Mouse (Mus musculus) MEL (cell line): ENCODE data around the gene Dnm1l. TPM values are rescaled to one million over a fixed set of nuclear protein-coding genes. Genes with fewer than 3 reads are reported as not detected.
"Not testable (repeated sequence)": the region's sequence is repeated elsewhere in the genome, so short reads cannot be mapped to it uniquely, and the experiment has no call there.

Experiments used
- DNase-seq: peaks from one replicate; pipeline ENCODE4 v3.0.0; 2011; ENCODE audit warnings: low read depth, low spot score
- H3K27ac ChIP-seq: 2 replicates; pipeline ENCODE4 v1.5.1; 2012; ENCODE audit warnings: low read depth, mild to moderate bottlenecking, control low read depth, low read length, moderate library complexity; ENCODE audit not compliant: control insufficient read depth
- H3K27me3 ChIP-seq, 2 experiments: fragments of 150-350 bp in 1 of 2; sonication (generic) in 1 of 2; 2 replicates each; pipeline ENCODE4 v1.6.1; 2012; ENCODE audit warnings: low read length in 2 of 2, mild to moderate bottlenecking in 2 of 2, improper control_type of control experiment in 1 of 2, moderate library complexity in 1 of 2; ENCODE audit not compliant: insufficient read depth in 2 of 2, control insufficient read depth in 1 of 2
- H3K36me3 ChIP-seq, 2 experiments: 2 replicates each; pipeline ENCODE4 v1.6.1; 2012 to 2014; ENCODE audit warnings: low read length in 2 of 2, improper control_type of control experiment in 1 of 2, inconsistent platforms in 1 of 2, mild to moderate bottlenecking in 1 of 2; ENCODE audit not compliant: insufficient read depth in 2 of 2, control insufficient read depth in 1 of 2
- H3K4me1 ChIP-seq, 2 experiments: fragments of 150-350 bp in 1 of 2; sonication (generic) in 1 of 2; 2 replicates each; pipeline ENCODE4 v1.6.1; 2012; ENCODE audit warnings: low read length in 2 of 2, improper control_type of control experiment in 1 of 2, mild to moderate bottlenecking in 1 of 2; ENCODE audit not compliant: insufficient read depth in 2 of 2, control insufficient read depth in 1 of 2
- H3K4me3 ChIP-seq, 2 experiments: fragments of 150-350 bp in 1 of 2; sonication (generic) in 1 of 2; 2 replicates each; pipeline ENCODE4 v1.5.1; 2012; ENCODE audit warnings: low read depth in 2 of 2, low read length in 2 of 2, mild to moderate bottlenecking in 2 of 2, moderate library complexity in 2 of 2, control low read depth in 1 of 2, improper control_type of control experiment in 1 of 2; ENCODE audit not compliant: control insufficient read depth in 1 of 2, insufficient read depth in 1 of 2
- H3K79me2 ChIP-seq: 2 replicates; pipeline ENCODE4 v1.6.1; 2012; ENCODE audit warnings: mild to moderate bottlenecking, low read length, moderate library complexity; ENCODE audit not compliant: control insufficient read depth, poor library complexity, insufficient read depth
- H3K9ac ChIP-seq: 2 replicates; pipeline ENCODE4 v1.6.1; 2012; ENCODE audit warnings: low read depth, mild to moderate bottlenecking, control low read depth, low read length, moderate library complexity; ENCODE audit not compliant: control insufficient read depth, poor library complexity, severe bottlenecking
- H3K9me3 ChIP-seq: fragments of 150-350 bp; sonication (generic); replicated peaks from 2 replicates; pipeline ENCODE4 v1.6.1; 2012; ENCODE audit warnings: mild to moderate bottlenecking, low read length, improper control_type of control experiment, moderate library complexity; ENCODE audit not compliant: insufficient read depth
- BHLHE40 ChIP-seq: IDR thresholded peaks from 2 replicates; pipeline ENCODE4 v1.6.1; 2012; ENCODE audit warnings: low read depth, mild to moderate bottlenecking, inconsistent platforms, low read length, improper control_type of control experiment, borderline replicate concordance
- CHD1 ChIP-seq: IDR thresholded peaks from 2 replicates; pipeline ENCODE4 v1.6.1; 2012; ENCODE audit warnings: low read depth, mild to moderate bottlenecking, inconsistent platforms, low read length, improper control_type of control experiment
- CTCF ChIP-seq, 3 experiments: IDR thresholded peaks in 2 of 3; conservative IDR thresholded peaks in 1 of 3; 2 replicates each; pipeline ENCODE4 v1.5.1; 2011 to 2012; ENCODE audit warnings: low read length in 3 of 3, low read depth in 2 of 3, mild to moderate bottlenecking in 2 of 3, improper control_type of control experiment in 1 of 3, inconsistent platforms in 1 of 3, mixed read lengths in 1 of 3, moderate library complexity in 1 of 3; ENCODE audit not compliant: control insufficient read depth in 1 of 3, insufficient read depth in 1 of 3, poor library complexity in 1 of 3, severe bottlenecking in 1 of 3
- ELF1 ChIP-seq: IDR thresholded peaks from 2 replicates; pipeline ENCODE4 v1.6.1; 2014; ENCODE audit warnings: low read depth, mild to moderate bottlenecking, inconsistent platforms, low read length, improper control_type of control experiment, moderate library complexity
- EP300 ChIP-seq, 2 experiments: IDR thresholded peaks; 2 replicates each; pipeline ENCODE4 v1.6.1; 2011; ENCODE audit warnings: improper control_type of control experiment in 2 of 2, low read length in 2 of 2, low read depth in 1 of 2, mild to moderate bottlenecking in 1 of 2
- HCFC1 ChIP-seq: IDR thresholded peaks from 2 replicates; pipeline ENCODE4 v1.6.1; 2012; ENCODE audit warnings: low read depth, mild to moderate bottlenecking, inconsistent platforms, low read length, improper control_type of control experiment, moderate library complexity
- JUND ChIP-seq: IDR thresholded peaks from 2 replicates; pipeline ENCODE4 v1.6.1; 2011; ENCODE audit warnings: low read depth, mild to moderate bottlenecking, improper control_type of control experiment, low read length
- KAT2A ChIP-seq: conservative IDR thresholded peaks from 2 replicates; pipeline ENCODE4 v1.6.1; 2012; ENCODE audit warnings: low read depth, low read length, improper control_type of control experiment, inconsistent platforms
- MAZ ChIP-seq: IDR thresholded peaks from 2 replicates; pipeline ENCODE4 v1.6.1; 2012; ENCODE audit warnings: low read depth, mild to moderate bottlenecking, inconsistent platforms, low read length, improper control_type of control experiment
- MEF2A ChIP-seq: IDR thresholded peaks from 2 replicates; pipeline ENCODE4 v1.6.1; 2014; ENCODE audit warnings: low read depth, mild to moderate bottlenecking, inconsistent platforms, low read length, improper control_type of control experiment; ENCODE audit not compliant: poor library complexity, insufficient replicate concordance, severe bottlenecking; ENCODE audit errors: extremely low read depth
- MXI1 ChIP-seq: IDR thresholded peaks from 2 replicates; pipeline ENCODE4 v1.6.1; 2011; ENCODE audit warnings: mild to moderate bottlenecking, low read depth, low read length, improper control_type of control experiment
- MYB ChIP-seq: IDR thresholded peaks from 2 replicates; pipeline ENCODE4 v1.6.1; 2011; ENCODE audit warnings: mild to moderate bottlenecking, low read depth, low read length, improper control_type of control experiment
- NELFE ChIP-seq: IDR thresholded peaks from 2 replicates; pipeline ENCODE4 v1.6.1; 2011; ENCODE audit warnings: low read depth, low read length, improper control_type of control experiment
- POLR2A ChIP-seq, 2 experiments: IDR thresholded peaks; 2 replicates each; pipeline ENCODE4 v1.6.1; 2011 to 2012; ENCODE audit warnings: low read length in 2 of 2, mild to moderate bottlenecking in 2 of 2, control low read depth in 1 of 2, improper control_type of control experiment in 1 of 2, low read depth in 1 of 2, moderate library complexity in 1 of 2; ENCODE audit not compliant: control insufficient read depth in 1 of 2, insufficient read depth in 1 of 2, poor library complexity in 1 of 2
- POLR2AphosphoS2 ChIP-seq: IDR thresholded peaks from 2 replicates; pipeline ENCODE4 v1.6.1; 2011; ENCODE audit warnings: low read length, improper control_type of control experiment
- POLR2AphosphoS5 ChIP-seq: IDR thresholded peaks from 2 replicates; pipeline ENCODE4 v1.6.1; 2012; ENCODE audit warnings: low read depth, borderline replicate concordance, mild to moderate bottlenecking, inconsistent platforms, low read length, moderate library complexity, mixed read lengths
- SIN3A ChIP-seq: IDR thresholded peaks from 2 replicates; pipeline ENCODE4 v1.6.1; 2012; ENCODE audit warnings: low read length, improper control_type of control experiment, inconsistent platforms
- SMC3 ChIP-seq: IDR thresholded peaks from 2 replicates; pipeline ENCODE4 v1.6.1; 2011; ENCODE audit warnings: low read depth, low read length, improper control_type of control experiment
- TAL1 ChIP-seq: IDR thresholded peaks from 2 replicates; pipeline ENCODE4 v1.6.1; 2012; ENCODE audit warnings: mild to moderate bottlenecking, inconsistent platforms, low read length, moderate library complexity, mixed read lengths
- TBP ChIP-seq: IDR thresholded peaks from 2 replicates; pipeline ENCODE4 v1.8.0; 2011; ENCODE audit warnings: low read depth, low read length, improper control_type of control experiment
- TCF12 ChIP-seq: IDR thresholded peaks from 2 replicates; pipeline ENCODE4 v1.6.1; 2014; ENCODE audit warnings: low read depth, mild to moderate bottlenecking, inconsistent platforms, low read length, improper control_type of control experiment, moderate library complexity
- UBTF ChIP-seq: IDR thresholded peaks from 2 replicates; pipeline ENCODE4 v1.6.1; 2012; ENCODE audit warnings: low read depth, mild to moderate bottlenecking, inconsistent platforms, low read length, improper control_type of control experiment, moderate library complexity, borderline replicate concordance; ENCODE audit not compliant: insufficient read depth
- USF1 ChIP-seq: IDR thresholded peaks from 2 replicates; pipeline ENCODE4 v1.6.1; 2014; ENCODE audit warnings: low read depth, mild to moderate bottlenecking, inconsistent platforms, low read length, improper control_type of control experiment, moderate library complexity
- ZKSCAN1 ChIP-seq: IDR thresholded peaks from 2 replicates; pipeline ENCODE4 v1.6.1; 2012; ENCODE audit warnings: low read depth, mild to moderate bottlenecking, inconsistent platforms, low read length, improper control_type of control experiment, moderate library complexity
- ZMIZ1 ChIP-seq: IDR thresholded peaks from 2 replicates; pipeline ENCODE4 v1.6.1; 2012; ENCODE audit warnings: low read depth, mild to moderate bottlenecking, inconsistent platforms, low read length, improper control_type of control experiment, moderate library complexity
- ZNF384 ChIP-seq: IDR thresholded peaks from 2 replicates; pipeline ENCODE4 v1.6.1; 2012; ENCODE audit warnings: low read depth, mild to moderate bottlenecking, inconsistent platforms, low read length, improper control_type of control experiment
- polyA plus RNA-seq, 2 experiments: library from polyadenylated mRNA; stranded (reverse) in 1 of 2; unstranded in 1 of 2; fragments of >175 nt in 1 of 2; fragments of >200 nt in 1 of 2; gene quantifications; 2 replicates each; pipeline versions ENCODE4 v1.2.1 to v1.2.4; 2012; ENCODE audit warnings: low replicate concordance in 2 of 2, low read depth in 1 of 2; ENCODE audit not compliant: insufficient read length in 2 of 2, insufficient read depth in 1 of 2, missing spikeins in 1 of 2
- total RNA-seq: library from RNA; depleted of rRNA; stranded (reverse); fragments of 300-350 nt; gene quantifications from 2 replicates; pipeline ENCODE4 v1.2.3, GENCODE M21; 2012; rRNA removed

Gene Dnm1l
- 53.3 and 55.2 TPM in 2 replicates for total RNA-seq
- polyA plus RNA-seq, result 10 to 100 TPM; 62.3 to 83.2 TPM

- peak within 1 kb of the TSS; percentile 91 for H3K9ac ChIP-seq
- H3K4me3 ChIP-seq, result peak within 1 kb of the TSS; percentile 83 to 90
- no peaks in the 10 kb centered on the region for H3K9me3 ChIP-seq
- peak within 1 kb of the TSS; percentile 62 for H3K27ac ChIP-seq
- H3K36me3 ChIP-seq, result peaks cover 0 to 14% of the 10 kb centered on the region in 2 experiments; a peak in 3 of 4 replicates
- TF ChIP-seq TAL1 (no peak), MXI1 (peak; percentile 56), JUND (no peak), TCF12 (peak; percentile 19; the same call in 1 of the 2 replicates), USF1 (peak; percentile 61; the same call in 1 of the 2 replicates), MAZ (no peak; the same call in 1 of the 2 replicates), MYB (no peak), NELFE (peak; percentile 89), ZKSCAN1 (no peak), HCFC1 (peak; percentile 99), MEF2A (no peak), CTCF (IDR thresholded peaks at IDR 0.05 in 2 of 3, conservative IDR thresholded peaks at IDR 0.05 in 1 of 3; ENCODE audit: control insufficient read depth in 1 of 3, insufficient read depth in 1 of 3, low read depth in 2 of 3, low read length in 3 of 3, poor library complexity in 1 of 3, severe bottlenecking in 1 of 3) (0 out of 6 replicates have a peak, but pooled peaks of 1 of the 3 experiments have one; percentile 2), ZNF384 (no peak), POLR2AphosphoS2 (peak; percentile 66; the same call in 1 of the 2 replicates), POLR2AphosphoS5 (no peak), BHLHE40 (no peak), TBP (peak; percentile 75), SIN3A (peak; percentile 28; the same call in 1 of the 2 replicates), ELF1 (peak; percentile 64), ZMIZ1 (peak; percentile 60; the same call in 1 of the 2 replicates), KAT2A (peak; percentile 87; the same call in 1 of the 2 replicates), EP300 (IDR thresholded peaks at IDR 0.05; ENCODE audit: low read depth in 1 of 2, low read length in 2 of 2) (no peak), POLR2A (IDR thresholded peaks at IDR 0.05; ENCODE audit: control insufficient read depth in 1 of 2, insufficient read depth in 1 of 2, low read depth in 1 of 2, low read length in 2 of 2, poor library complexity in 1 of 2) (peak; percentile 92 to 95), UBTF (peak; percentile 93; the same call in 1 of the 2 replicates), CHD1 (no peak), SMC3 (no peak)
- H3K27me3 ChIP-seq, result no peaks in the 10 kb centered on the region
- peaks cover 0 to 11% of the 10 kb centered on the region in 2 experiments; a peak in 3 of 4 replicates for H3K4me1 ChIP-seq
- H3K79me2 ChIP-seq, result peaks cover 31% of the 10 kb centered on the region
- peak; percentile 92 for DNase-seq
Measured at GRCm38 (mm10) chr16:16358481-16359100, at the start of gene Dnm1l. Gene Dnm1l (minus strand): TSS chr16:16358959.

- not testable (repeated sequence) for H3K9ac ChIP-seq, H3K79me2 ChIP-seq, H3K9me3 ChIP-seq, H3K36me3 ChIP-seq, H3K27me3 ChIP-seq, DNase-seq, H3K4me1 ChIP-seq, H3K4me3 ChIP-seq, H3K27ac ChIP-seq
Measured at GRCm38 (mm10) chr16:16367217-16367616, 8.5 kb upstream of the Dnm1l start.

- Histone ChIP-seq H3K79me2 (peaks cover 28% of the 10 kb centered on the region), H3K36me3 (peaks cover 0 to 14% of the 10 kb centered on the region in 2 experiments; a peak in 2 of 4 replicates), H3K4me3 (peak overlapping the region; percentile 83 to 90), H3K9ac (peak overlapping the region; percentile 44; the same call in 1 of the 2 replicates), H3K4me1 (peaks cover 0 to 11% of the 10 kb centered on the region in 2 experiments; a peak in 3 of 4 replicates)
- not testable (repeated sequence) for H3K27ac ChIP-seq, DNase-seq, H3K27me3 ChIP-seq, H3K9me3 ChIP-seq
Measured at GRCm38 (mm10) chr16:16359101-16359482, 333 bp upstream of the Dnm1l start.
